Mouse (Mus musculus) olfactory bulb, adult 2 months (tissue): ENCODE results near the gene Prkag2.

Source experiments
- CTCF ChIP-seq: fragments of 200-500 bp; IDR thresholded peaks from 2 replicates; pipeline ENCODE4 v1.5.1; 2012; ENCODE audit warnings: low read depth, mild to moderate bottlenecking, low read length, moderate library complexity; ENCODE audit not compliant: insufficient read depth
- POLR2A ChIP-seq: fragments of 200-500 bp; IDR thresholded peaks from 2 replicates; pipeline ENCODE4 v1.6.1; 2012; ENCODE audit warnings: mild to moderate bottlenecking, low read depth, low read length, moderate library complexity; ENCODE audit not compliant: insufficient read depth

- TF ChIP-seq POLR2A (no peak), CTCF (no peak)
Observed at GRCm38 (mm10) chr5:24877836-24878624, 222.4 kb downstream of the Prkag2 start.
